Mouse (Mus musculus) kidney, adult 9 months (tissue): ENCODE data around the gene Tbx4.

ENCODE experiments used
- DNase-seq: peaks from one replicate; pipeline ENCODE4 v3.0.0; 2022

The Tbx4 gene

DNA sequence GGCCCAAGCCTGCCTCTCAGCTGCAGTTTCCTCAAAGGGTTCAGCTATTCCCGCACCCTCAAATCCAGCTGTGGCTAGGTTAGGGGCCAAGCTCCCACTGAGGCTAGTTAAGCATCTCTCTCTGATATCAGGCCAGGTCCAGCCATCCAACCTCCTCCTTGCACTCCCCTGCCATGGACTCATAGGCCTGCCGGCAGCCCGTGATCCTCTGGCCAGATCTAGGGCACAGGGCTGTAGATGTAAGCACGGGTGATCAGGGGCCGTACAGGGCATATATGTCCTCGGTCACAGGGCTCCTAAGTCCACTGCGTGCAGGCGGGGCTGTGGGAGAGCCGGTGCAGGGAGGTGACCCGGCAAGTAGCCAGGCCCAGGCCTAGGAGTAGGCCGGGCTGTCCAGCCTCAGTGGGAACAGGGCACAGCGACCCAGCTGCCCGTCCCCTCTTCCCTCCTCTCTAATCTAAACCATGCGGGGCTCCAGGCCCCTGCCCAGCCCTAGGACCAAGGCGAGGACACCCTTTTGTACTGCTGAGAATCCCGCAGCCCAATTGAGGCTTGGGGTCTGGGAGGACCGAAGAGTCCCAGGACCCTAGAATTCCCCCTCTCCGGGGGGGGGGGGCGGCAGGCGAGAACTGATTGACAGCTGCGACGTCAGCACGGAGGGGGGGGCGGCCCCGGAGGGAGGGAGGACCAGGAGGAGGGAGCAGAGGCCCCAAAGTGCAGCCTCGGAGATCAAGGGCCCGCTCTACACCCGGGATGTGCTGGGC is at the start of gene Tbx4:
Gene Tbx4 (plus strand): TSS at position 758 of the 764 bp plus-strand sequence.
- no peak for DNase-seq

DNA sequence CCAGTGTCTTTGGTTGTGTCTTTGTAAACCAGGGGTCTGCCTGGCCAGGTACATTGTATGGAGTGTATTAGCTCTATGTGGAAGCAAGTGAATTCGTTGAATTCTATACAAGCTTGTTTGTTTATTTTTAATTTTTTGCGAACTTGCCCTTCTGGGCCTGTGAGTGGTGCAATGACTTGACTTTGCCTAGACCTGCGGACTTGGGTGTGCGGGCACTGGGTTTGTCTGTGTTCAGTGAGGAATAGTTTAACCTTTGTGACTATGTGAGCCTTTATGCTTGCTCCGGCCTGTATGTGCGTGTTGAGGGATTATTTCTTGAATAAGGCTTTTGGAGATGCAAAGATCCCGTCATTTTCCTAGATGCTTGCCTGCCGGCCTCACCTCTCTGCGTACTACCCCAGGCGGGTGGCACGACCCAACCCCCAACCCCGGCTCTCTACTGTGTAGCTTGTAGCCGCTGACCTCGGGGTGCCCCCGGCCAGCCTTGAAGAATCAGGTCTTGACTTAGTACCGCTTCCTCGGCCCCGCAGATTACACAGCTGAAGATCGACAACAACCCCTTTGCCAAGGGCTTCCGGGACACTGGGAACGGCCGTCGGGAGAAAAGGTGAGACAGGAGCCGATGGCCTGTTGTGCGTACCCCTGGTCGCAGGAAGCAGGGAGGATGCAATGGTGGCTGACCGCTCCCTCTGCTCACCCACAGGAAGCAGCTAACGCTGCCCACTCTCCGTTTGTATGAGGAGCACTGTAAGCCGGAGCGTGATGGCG is 49.5 kb upstream of the Tbx4 start:
- DNase-seq, result peak; percentile 28

DNA sequence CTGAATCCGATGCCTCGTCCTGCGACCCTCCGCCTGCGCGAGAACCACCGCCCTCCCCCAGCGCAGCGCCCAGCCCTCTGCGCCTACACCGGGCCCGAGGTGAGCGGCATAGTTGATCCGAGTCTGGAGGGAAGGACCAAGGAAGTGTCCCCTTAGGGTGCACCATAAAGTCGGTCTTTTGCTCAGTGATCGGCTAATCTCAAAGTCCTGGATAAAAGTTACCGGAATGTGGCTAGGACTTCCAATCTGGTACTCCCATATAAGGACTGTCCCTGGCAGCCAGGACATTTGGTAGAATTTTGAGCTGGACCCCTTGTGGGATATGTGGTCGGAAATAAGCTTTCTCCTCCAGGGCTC is 49.0 kb upstream of the Tbx4 start:
- DNase-seq, result no peak

DNA sequence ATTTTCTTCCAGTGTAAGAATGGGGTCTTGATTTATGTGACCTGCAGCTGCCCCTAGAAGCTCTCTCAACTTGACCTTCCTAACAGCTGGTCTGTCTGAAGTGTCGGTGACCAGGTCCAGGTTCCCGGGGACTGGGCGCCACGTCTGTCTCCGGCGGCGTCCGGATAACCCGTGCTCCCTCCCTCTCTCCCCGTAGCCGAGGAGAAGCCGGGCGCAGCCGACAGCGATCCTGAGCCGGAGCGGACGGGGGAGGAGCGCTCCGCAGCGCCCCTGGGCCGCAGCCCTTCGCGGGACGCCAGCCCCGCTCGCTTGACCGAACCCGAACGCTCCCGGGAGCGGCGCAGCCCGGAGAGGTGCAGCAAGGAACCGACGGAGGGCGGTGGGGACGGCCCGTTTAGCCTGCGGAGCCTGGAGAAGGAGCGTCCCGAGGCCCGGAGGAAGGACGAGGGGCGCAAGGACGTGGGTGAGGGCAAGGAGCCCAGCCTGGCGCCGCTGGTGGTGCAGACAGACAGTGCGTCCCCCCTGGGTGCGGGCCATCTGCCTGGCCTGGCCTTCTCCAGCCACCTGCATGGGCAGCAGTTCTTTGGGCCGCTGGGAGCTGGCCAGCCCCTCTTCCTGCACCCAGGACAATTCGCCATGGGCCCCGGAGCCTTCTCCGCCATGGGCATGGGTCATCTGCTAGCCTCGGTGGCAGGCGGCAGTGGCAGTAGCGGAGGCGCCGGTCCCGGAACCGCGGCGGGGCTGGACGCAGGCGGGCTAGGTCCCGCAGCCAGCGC is 48.4 kb upstream of the Tbx4 start:
- DNase-seq, result no peak

DNA sequence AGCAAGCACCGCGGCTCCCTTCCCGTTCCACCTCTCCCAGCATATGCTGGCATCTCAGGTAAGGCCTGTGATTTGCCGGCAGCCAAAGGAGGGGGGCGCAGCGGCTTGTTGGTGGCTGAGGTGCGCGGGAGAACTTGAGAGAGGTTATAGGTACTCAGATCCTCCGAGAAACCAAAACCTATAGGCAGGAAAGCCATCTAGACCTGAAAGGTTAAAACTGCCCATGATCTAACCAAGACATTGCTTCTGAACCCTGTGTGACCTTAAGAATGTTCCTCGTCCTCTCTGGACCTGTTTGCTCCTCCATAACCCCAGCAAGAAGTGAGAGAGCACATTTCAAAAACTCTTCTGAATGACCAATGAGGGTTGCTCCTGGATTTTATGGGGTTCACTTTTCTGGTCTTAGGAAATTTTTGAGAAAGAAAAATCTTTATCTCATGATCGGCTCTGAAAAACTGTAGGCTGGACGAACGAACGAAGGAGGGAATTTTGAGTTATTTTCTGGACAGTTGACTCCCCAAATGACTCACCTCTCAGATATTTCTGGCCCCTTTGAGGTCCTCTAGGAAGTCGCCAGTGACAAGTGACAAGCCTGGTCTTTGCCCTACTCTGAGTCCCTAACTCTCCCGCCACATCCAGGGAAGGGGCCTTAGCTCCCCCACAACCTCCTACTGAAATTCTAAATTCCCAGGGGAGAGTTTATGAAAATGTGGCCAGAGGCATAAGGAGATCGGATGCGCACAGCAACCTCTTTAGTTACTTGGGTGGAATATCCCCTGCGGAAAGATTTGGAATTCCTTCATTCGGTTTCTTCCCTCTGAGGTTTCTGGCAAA is 47.6 kb upstream of the Tbx4 start:
- DNase-seq, result no peak

DNA sequence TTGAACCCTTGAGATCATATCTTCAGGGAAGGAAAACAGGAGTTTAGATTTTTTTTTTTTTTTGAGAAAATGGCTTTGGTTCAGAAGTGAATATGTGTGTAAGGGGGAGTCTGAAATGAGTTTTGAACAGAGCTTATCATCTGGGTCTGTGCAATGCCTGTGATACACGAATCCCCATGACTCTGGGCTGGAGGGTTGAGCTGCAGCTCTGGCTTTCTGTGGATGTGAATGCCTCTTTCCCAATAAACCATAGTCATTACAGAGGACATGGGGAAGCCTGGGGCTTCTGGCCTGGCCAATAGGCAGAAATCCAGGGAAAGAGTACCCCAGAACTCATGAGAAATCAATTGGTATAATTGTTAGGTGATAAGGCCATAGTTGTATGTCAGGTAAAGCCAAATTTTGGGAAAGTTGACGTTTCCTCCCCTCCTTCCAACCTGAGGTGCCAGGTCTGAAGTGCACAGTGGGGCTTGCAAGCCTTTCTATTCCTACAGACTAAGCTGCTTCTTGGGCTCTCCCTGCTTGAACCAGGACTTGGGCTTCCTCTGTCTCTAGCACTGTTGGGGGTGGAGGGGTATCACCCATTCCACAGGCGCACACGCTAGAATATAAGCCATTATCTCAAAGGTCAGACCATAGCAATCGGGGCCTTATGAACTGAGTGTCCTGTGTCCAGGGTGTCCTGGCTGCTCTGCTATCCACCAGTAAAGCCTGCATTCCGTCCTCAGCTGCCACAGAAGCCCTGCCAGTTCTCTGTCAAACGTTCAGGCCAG is 46.8 kb upstream of the Tbx4 start:
- no peak for DNase-seq

DNA sequence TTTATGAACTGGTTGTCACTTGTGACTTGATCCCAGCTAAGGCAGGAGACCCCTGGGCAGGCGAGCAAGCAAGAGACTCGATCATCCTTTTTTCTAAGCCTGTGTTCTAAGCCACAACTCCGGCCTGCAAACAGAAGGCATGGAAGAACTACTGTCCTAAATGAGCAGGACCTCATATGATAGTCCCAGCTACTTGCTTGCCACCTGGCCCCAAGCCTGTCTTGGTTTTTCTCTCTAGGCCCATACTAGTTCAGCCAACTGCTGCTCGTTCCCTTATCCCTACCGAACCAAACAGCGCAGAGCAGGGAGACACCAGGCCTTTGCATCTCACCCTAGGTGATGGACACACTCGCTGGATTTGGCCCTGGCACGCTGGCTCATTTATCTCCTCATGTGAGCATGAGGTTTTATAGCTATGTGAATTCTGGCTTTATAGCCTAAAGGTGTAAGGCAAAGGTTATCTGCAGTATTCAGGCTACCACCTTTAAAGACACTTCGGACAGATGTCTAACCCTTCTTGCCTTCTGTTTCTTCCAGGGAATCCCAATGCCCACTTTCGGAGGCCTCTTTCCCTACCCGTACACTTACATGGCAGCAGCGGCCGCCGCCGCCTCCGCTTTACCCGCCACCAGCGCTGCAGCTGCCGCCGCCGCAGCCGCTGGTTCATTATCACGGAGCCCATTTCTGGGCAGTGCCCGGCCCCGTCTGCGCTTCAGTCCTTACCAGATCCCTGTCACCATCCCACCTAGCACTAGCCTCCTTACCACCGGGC is 46.0 kb upstream of the Tbx4 start:
- no peak for DNase-seq

DNA sequence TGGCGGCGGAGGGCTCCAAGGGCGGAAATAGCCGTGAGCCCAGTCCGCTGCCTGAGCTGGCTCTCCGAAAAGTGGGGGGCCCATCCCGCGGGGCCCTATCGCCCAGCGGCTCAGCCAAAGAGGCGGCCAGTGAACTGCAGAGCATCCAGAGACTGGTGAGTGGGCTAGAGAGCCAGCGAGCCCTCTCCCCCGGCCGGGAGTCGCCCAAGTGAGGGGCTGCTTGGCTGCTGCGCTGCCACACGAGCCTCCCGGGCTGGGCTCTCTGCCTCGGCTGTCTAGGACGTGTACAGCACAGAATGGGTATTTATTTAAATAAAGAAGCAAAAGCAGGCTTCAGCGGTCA is 45.4 kb upstream of the Tbx4 start:
- no peak for DNase-seq

DNA sequence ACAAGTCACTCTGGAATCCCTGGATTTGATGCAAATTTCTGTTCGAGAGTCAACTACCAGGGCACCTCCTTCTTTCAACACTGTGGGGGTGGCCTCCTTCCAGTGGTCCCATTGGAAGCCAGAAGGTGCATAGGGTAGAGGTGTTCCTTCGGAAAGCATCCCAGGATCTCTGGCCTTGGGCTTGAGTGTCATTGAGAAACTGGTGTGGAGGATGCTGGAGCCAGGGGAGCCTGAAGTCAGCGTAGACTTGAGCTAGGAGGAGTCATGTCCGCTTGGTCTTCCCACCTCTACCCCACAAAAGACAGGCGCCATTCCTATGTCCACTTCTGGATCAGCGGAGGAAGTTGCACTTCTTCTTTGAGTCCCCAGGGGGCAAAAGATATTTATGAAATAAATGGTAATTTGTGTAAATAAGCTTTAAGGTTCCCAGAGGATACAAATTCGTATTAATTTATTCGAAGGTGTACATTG is 45.0 kb upstream of the Tbx4 start:
- peak; percentile 38 for DNase-seq

DNA sequence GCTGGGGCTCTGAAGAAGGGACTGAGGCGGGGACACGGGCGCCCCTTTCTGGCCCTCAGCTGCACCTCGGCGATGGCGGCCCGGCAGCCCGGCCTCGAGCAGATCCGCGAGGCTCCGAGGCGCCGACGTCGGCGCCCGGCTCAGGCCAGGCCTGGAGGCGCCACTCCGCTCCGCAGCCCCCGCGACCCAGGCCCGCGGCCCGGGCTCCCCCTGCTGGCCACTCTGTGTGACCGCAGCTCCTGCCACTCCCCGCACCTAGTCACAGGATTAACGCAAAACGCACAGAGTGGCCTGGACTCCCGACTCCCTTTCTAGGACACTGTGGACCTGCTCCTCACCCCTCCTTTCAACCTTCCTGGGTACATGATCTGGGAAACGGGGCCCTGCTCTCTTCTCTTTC is 44.2 kb upstream of the Tbx4 start:
- DNase-seq, result peak; percentile 60

DNA sequence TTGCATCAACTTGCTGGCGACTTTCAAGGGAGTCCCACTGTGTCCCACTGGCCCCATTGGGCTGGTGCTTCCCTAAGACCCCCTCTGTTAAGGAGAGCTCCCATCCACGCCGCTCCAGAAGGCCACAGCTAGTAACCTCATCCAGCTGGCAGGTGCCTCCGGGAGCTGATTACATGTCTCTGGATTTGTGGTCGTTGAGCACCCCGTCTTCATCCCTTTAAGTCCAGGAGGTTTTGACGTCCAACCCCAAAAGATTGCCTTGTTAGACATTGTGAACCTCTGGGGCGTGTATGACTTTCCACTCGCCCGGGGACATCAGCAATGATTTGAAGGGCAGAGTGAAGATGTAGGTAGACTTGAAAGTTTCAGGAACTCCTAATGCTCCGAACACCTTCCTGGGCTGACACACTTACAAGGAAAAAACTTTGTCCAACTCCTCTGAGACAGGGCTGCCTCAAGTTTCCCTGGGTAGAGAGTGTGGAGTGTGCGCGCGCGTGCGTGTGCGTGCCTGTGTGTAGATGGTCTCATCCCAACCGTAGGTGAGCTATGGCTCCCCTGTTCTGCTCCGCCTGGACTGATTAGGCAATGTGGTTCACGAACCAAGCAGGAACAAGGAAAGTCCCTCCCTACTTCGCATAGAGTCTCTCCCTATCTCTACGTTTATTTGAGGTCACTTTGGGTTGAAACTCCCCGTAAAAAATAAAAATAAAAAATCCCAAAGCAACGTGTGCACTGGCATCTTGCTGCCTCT is 43.5 kb upstream of the Tbx4 start:
- peak; percentile 39 for DNase-seq

DNA sequence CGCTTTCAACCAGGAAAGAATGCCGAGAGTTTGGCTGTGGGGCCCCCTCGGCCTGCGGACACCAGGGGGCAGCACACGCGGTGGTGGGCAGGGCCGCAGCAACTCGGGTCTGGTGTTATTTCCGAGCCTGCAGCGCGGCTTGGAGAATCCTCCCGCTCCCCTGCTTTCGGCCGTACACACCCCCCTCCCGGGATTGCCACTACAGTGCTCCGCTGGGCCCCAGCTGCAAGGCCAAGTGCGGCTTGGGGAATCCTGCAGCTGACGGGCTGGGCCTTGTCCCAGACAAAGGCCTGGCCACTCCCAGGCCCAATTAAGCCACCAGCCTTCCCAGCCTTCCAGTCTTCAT is 42.9 kb upstream of the Tbx4 start:
- DNase-seq, result peak; percentile 80

DNA sequence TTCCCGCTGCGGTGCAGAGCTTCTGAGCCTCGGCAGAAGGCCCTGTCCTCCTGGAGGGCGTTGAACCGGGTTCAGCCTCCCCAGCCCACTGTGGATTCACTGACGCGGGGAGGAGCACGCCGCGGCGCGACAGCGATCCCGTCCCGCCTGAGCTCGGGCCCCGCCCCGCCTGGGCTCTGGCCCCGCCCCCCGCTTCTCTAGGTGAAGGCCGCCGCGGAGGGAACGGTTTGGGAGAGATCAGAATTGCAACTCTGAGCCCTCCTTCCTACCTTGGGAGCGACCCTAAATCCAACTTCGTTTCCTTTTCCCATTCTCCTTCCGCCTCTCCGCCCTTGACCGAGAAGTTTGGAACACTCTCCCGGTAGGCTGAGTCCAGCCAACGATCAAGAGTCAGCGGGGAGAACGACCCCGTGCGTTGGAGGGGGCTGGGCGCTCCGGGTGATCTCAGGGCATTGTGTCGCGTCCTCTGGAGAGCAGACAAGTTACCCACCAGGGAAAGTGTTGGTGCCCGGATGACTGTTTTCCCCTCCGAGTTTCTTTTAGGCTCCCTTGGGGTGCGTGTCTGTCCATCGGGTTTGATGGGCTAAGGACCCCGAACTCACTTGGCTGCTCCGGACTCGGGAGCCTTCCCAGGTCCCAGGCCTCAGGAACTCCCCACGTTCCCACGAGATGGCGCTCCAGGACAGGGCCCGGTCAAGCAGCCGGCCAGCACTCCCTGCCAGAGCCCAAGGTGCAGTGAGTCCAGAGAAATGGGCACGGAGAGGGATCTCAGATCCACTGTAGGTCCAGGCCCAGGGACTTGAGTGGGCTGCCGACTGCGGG is 41.9 kb upstream of the Tbx4 start:
- peak; percentile 93 for DNase-seq

DNA sequence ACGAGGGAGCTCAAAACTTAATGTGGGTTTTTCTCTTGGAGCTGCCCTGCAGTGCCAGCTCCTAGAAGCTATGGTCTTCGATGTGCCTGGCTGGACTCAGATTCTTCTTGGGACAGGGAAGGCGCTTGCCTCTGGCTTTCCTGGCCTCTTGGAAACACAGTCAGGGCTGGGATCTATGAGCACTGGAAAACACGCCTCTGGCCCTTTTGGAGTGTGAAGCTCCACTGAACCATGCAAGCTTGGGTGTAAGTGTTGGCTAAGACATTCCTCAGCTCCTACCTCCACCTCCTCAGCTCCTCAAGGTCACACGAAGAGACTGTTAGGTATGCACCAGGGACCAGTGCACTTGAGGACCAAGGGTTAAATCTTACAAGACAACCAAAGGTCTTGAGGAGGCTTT is 41.3 kb upstream of the Tbx4 start:
- peak; percentile 84 for DNase-seq

DNA sequence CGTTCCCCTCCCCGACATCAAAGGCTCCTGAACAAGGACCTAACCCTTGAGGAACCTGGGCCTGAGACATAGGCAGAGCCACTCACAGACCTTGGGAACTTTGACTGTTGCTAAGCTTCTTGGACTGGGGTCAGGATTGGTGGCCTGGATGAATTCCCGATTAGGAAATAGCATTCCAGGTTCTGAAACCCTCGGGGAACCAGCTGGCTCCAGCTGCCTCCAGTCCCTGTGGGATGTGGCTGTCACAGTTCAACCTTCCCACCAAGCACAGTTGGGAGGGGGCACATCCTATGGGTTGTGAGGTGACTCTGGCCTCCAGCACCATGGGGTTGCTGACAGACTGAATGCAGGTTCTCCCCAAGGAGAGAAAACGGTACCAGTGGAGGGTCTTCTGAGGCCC is 40.3 kb upstream of the Tbx4 start:
- peak; percentile 70 for DNase-seq

DNA sequence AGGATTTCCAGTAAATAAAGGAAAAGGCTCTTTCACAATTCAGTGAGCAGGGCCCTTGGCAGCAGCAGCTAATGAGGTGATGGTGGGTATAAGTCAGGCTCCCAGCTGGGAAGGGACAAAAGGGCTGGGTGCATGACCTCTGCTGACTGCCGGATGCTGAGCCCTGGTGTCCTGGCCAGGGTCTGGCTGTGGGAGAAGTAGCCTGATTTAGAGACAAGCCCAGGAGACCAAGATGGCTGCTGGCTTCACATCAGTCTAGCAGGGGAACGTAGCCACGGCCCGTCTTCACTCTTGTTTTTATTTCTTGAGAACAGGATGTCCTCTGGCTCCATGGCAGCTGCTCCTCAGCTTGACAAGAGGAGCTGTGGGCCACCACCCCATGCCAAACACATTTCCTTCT is 39.7 kb upstream of the Tbx4 start:
- DNase-seq, result peak; percentile 60

DNA sequence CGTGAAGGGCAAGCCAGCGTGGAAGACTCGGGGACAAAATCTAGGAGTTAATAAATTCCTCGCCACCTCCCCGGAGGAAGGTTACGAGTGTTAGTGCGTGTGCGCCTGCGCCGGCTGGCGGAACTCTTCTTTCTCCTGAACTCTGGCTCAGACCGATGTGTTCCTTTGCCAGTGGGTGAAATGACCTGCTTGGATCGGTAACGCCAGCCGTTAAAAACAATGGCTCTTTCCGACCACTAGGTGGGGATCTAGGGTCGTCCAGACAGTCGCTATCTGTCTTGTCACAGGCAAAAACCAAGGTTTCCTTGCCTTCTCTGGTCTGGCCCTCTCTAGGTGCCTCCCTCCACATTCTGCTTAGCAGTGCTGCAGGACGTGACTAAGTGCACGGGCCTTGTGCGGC is 37.2 kb upstream of the Tbx4 start:
- DNase-seq, result peak; percentile 87

DNA sequence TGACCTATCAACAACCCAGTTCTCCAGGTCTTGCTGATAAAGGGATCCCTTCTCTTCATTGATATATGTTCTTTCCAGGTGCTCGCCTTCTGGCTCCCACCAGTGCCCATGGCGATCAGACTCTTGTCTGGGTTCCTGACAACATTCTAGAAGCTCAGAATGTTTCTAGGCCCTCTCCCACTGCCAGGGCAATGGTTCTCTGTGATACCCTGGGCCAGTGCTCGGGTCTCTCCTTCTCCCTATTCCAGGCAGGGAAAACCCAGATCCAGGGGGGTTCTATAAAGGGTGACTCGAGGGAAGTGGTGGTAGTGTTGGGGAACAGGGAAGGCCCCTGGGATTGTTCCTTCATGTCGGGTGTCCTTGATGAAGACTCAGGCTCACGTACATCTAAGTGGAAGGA is 36.0 kb upstream of the Tbx4 start, which contains the start of gene Gm11444:
Gene Gm11444 (minus strand): TSS at position 101 of the 400 bp plus-strand sequence.
- DNase-seq, result no peak

DNA sequence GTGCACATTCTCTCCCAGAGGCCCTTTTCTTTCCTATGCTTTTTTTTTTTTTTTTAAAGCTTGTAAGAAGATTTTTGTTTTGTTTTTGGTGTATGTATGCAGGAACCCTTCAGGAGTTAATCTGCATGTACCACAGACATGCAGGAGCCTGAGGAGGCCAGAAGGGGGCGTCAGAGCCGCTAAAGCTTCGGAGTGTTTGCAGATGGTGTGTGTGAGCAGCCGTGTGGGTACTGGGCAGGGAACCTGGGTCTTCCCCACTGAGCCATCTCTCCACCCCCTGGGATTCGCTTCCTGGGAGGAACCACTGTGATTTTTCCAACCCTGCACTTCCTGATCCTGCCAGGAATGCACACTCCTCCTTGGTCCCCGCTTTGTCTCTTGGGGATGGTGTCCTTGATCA is 35.5 kb upstream of the Tbx4 start:
- DNase-seq, result no peak
